Mouse (Mus musculus) forebrain, postnatal 0 days (tissue): ENCODE measurements around the gene Fam111a. TPM values are rescaled to one million over a fixed set of nuclear protein-coding genes. Genes with fewer than 3 reads are reported as not detected.

Experiments
- ATAC-seq: fragments of 200-750 bp; cut with Nextera tagmentation; 2 replicates; pipeline ENCODE4 v1.8.0; 2017; ENCODE audit warnings: mild to moderate bottlenecking, moderate library complexity
- DNase-seq: peaks from one replicate; pipeline ENCODE4 v3.0.0-alpha.2; 2015
- H3K27ac ChIP-seq: fragments of 300-500 bp; sonication (generic); 2 replicates; pipeline ENCODE4 v1.5.1; 2014; ENCODE audit warnings: low read depth, mild to moderate bottlenecking, antibody characterized with exemption, low read length, moderate library complexity, mixed read lengths
- H3K27me3 ChIP-seq: fragments of 300-500 bp; sonication (generic); 2 replicates; pipeline ENCODE4 v1.6.1; 2014; ENCODE audit warnings: mild to moderate bottlenecking, low read length, mixed read lengths; ENCODE audit not compliant: insufficient read depth
- H3K36me3 ChIP-seq: fragments of 300-500 bp; sonication (generic); 2 replicates; pipeline ENCODE4 v1.6.1; 2014; ENCODE audit warnings: mild to moderate bottlenecking, moderate library complexity; ENCODE audit not compliant: insufficient read depth
- H3K4me1 ChIP-seq: fragments of 300-500 bp; sonication (generic); 2 replicates; pipeline ENCODE4 v1.6.1; 2014; ENCODE audit warnings: antibody characterized with exemption; ENCODE audit not compliant: insufficient read depth
- H3K4me2 ChIP-seq: fragments of 300-500 bp; sonication (generic); 2 replicates; pipeline ENCODE4 v1.6.1; 2014; ENCODE audit warnings: low read depth, mild to moderate bottlenecking, moderate library complexity
- H3K4me3 ChIP-seq: fragments of 300-500 bp; sonication (generic); 2 replicates; pipeline ENCODE4 v1.5.1; 2014; ENCODE audit warnings: low read depth, low read length, mixed read lengths
- H3K9ac ChIP-seq: fragments of 300-500 bp; sonication (generic); 2 replicates; pipeline ENCODE4 v1.6.1; 2014; ENCODE audit warnings: mild to moderate bottlenecking
- H3K9me3 ChIP-seq: fragments of 300-500 bp; sonication (generic); 2 replicates; pipeline ENCODE4 v1.6.1; 2016; ENCODE audit warnings: low read length
- CTCF ChIP-seq: sonication (generic); IDR thresholded peaks from 2 replicates; pipeline ENCODE4 v1.5.1; 2016; ENCODE audit warnings: antibody characterized with exemption, control low read depth, low read depth
- WGBS: fragments of 180-500 bp; shearing (Covaris S2); extraction: QIAGEN DNeasy Blood & Tissue Kit; methylation state at CpG from one replicate; pipeline ENCODE4 v1.1.7; 2014; 5-methylcytosine and 5-hydroxymethylcytosine counted together
- polyA plus RNA-seq: library from polyadenylated mRNA; unstranded; fragments of >200 nt; fragmentation: Nextera tagmentation; extraction: Ambion mirVana; gene quantifications from 2 replicates; pipeline ENCODE4 v1.2.1, GENCODE M21; 2015
- total RNA-seq: library from RNA; depleted of rRNA; stranded (reverse); fragments of >200 nt; gene quantifications from 2 replicates; pipeline ENCODE4 v1.2.3, GENCODE M21; 2014

The Fam111a gene
- total and polyA plus RNA-seq, 2 experiments from 2014 or later: 3.2 to 4.3 TPM

DNA sequence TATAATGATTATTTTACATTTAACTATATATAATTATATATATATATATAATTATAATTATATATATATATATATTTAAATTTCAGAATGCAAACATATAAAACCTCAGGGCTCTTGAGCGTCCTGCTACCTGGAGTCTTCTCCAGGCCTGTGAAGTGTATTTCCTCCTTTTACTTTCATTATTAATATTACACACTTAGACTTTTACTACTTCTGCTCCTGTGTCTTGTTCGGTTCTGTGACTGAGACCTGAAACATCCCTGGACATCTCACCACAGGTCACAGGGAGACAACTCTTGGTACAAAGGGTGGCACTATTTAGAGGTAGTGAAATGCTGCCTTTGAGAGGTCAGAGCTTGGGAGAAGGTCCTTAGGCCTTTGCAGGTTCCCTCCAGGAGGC, 10.8 kb downstream of the Fam111a start:
- Histone ChIP-seq H3K9me3 (no peaks in the 10 kb centered on the region), H3K4me2 (no peak overlapping the region), H3K27me3 (no peaks in the 10 kb centered on the region), H3K9ac (no peak overlapping the region), H3K4me3 (no peak overlapping the region), H3K36me3 (no peaks in the 10 kb centered on the region), H3K4me1 (no peaks in the 10 kb centered on the region), H3K27ac (no peak overlapping the region)
- DNase-seq (no peak), ATAC-seq (no peak)
- 90% methylated on average over 2 of the region's 2 CpGs for WGBS
- TF ChIP-seq CTCF: no peak

DNA sequence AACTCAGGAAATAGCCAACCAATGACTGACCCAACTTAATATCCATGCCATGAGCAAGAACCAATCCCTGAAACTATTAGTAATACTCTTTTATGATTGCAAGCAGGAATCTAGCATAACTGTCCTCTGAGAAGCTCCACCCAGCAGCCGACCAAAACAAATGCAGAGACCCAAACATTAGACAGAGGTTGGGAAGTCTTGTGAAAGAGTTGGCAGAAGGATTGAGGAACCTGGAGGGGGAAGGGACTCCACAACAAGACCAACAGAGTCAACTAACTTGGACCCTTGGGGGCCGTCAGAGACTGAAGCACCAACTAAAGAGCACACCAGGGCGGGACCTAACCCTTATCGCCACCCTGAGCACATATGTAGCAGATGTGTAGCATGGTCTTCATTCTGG, 12.7 kb downstream of the Fam111a start:
- DNase-seq (no peak), ATAC-seq (no peak)
- Histone ChIP-seq H3K4me1 (no peaks in the 10 kb centered on the region), H3K4me2 (no peak overlapping the region), H3K4me3 (no peak overlapping the region), H3K27ac (no peak overlapping the region), H3K9me3 (no peaks in the 10 kb centered on the region), H3K27me3 (no peaks in the 10 kb centered on the region), H3K9ac (no peak overlapping the region), H3K36me3 (no peaks in the 10 kb centered on the region)
- no peak for TF ChIP-seq CTCF
- 91% methylated on average over 4 of the region's 4 CpGs for WGBS

DNA sequence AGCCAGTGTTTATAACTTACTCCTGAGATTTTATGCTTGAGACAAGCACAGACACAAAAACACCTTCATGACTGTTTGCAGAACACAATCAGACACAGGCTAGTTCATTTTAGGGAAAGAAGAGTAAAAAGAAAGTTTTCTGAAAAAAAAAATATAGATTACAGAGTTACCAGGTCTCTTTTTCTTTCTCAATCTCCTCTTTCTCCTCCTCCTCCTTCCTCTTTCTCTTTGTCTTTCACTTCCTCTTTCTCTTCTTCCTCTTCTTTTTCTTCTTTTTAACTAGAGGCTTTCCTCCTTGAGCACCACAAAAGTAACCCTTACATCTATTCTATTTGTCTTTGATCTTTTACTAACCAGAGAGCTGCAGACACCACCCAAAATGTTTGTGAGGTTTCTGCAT, 18.7 kb downstream of the Fam111a start:
- ATAC-seq: no peak

DNA sequence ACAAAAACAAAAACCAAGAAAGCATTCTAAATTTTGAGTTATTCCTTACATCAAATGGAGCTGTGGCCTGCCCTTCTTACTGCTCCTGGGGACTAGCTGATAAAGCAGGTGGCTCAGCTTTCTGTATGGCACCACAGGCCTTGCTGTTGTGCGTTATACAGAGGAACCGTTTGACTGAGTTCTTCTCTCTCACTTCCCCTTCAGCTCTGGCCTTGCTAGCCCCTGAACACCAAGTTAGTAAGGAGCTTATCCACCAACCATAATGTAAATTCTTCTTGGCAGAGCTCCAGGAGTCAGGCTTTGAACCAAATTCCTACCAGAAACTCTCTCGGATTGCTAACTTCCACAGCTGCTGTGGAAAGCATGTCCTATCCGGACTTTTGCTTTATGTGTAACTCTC, 21.5 kb downstream of the Fam111a start:
- no peak overlapping the region for H3K9ac ChIP-seq
- ATAC-seq (no peak), DNase-seq (no peak)
- no peak for TF ChIP-seq CTCF
- H3K27ac ChIP-seq: no peak overlapping the region
- no peaks in the 10 kb centered on the region for H3K4me1 ChIP-seq
- no peaks in the 10 kb centered on the region for H3K9me3 ChIP-seq
- no peaks in the 10 kb centered on the region for H3K27me3 ChIP-seq
- 43% methylated on average over 4 of the region's 4 CpGs for WGBS
- no peak overlapping the region for H3K4me2 ChIP-seq
- H3K36me3 ChIP-seq: no peaks in the 10 kb centered on the region
- no peak overlapping the region for H3K4me3 ChIP-seq

More for the DNA sequence above, 18.7 kb downstream of the Fam111a start:
- Histone ChIP-seq H3K27ac (no peak overlapping the region), H3K9me3 (no peaks in the 10 kb centered on the region), H3K36me3 (no peaks in the 10 kb centered on the region), H3K27me3 (no peaks in the 10 kb centered on the region), H3K4me2 (no peak overlapping the region), H3K4me3 (no peak overlapping the region), H3K9ac (no peak overlapping the region), H3K4me1 (no peaks in the 10 kb centered on the region)
- DNase-seq: no peak
- no peak for TF ChIP-seq CTCF

DNA sequence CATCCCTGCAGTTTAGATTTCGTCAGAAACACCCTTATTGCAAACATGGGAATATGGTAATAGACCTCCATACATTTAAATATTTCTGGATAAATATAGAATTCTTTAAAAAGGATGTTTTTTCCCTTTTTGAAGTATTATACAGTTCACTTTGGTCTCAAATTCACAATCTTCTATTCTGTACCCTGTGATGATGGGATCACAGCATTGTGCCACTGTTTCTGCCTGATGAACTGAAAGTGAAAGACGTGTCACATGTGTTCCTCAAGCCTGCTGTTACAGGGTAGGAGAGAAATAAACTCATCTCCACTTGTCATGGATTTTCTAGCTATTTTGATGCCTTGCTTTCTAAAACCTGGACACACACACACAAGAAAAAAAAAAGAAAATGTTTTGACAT, 25.3 kb downstream of the Fam111a start:
- TF ChIP-seq CTCF: no peak
- Histone ChIP-seq H3K4me2 (no peak overlapping the region), H3K4me3 (no peak overlapping the region), H3K27me3 (no peaks in the 10 kb centered on the region), H3K27ac (no peak overlapping the region), H3K4me1 (peaks cover 6% of the 10 kb centered on the region; the same call in 1 of the 2 replicates), H3K36me3 (no peaks in the 10 kb centered on the region), H3K9me3 (no peaks in the 10 kb centered on the region), H3K9ac (no peak overlapping the region)
- WGBS: 62% methylated on average over 2 of the region's 2 CpGs
- DNase-seq (no peak), ATAC-seq (no peak)

DNA sequence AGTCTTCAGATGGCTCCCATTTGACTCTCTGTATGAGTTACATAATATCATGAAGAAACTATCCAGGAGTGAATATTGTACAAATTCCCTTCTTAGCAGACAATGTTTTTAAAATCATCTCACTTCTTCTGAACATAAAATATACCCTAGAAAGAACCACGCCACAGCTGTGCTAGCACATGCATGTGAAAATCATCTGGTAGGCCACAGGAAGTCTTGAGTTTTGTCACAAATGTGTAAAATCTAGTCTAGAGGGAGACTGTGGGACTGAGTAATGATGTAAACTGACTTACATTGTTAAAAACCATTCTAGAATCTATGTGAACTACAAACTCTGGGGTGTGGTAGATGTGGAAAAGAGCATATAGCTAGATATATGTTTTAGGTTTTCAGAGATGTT, 26.1 kb downstream of the Fam111a start:
- no peak for TF ChIP-seq CTCF
- Histone ChIP-seq H3K4me3 (no peak overlapping the region), H3K27me3 (no peaks in the 10 kb centered on the region), H3K36me3 (no peaks in the 10 kb centered on the region), H3K9me3 (no peaks in the 10 kb centered on the region), H3K4me1 (peaks cover 6% of the 10 kb centered on the region; the same call in 1 of the 2 replicates), H3K9ac (no peak overlapping the region), H3K4me2 (no peak overlapping the region), H3K27ac (no peak overlapping the region)
- 94% methylated on average over 1 of the region's 1 CpGs for WGBS
- no peak for DNase-seq
- no peak for ATAC-seq

DNA sequence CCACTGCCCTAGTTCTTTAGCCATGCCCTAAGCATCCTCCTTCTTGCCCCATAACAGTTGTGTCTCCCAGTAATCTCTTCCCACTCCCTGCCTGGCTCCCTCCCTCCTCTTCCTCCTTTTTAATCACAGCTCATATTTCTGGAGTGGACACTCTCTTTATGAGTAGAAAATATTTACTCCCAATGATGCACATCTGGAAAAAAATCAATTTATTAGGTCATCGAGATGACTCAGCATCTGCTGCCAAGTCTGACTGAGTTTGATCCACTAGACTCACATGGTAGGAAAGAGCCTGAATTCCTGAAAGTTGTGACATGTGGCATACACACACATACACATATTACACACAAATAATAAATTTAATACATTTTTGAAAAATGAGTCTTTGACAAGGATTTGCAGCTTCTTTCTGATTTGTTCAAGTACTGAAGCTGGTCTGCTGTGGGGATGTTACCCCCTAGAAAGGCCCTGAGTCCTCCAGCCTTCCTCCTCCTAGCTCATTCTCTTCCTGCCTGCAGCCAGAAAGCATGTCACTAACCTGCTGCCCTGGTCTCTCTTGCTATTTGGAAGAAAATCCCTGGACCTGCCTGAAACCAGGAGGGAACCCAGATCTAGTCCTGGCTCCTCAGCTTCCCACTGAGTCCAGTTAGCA, 27.2 kb downstream of the Fam111a start:
- no peak overlapping the region for H3K27ac ChIP-seq
- no peak for ATAC-seq
- no peak for DNase-seq

More for the DNA sequence above, 27.2 kb downstream of the Fam111a start:
- Histone ChIP-seq H3K4me3 (peak overlapping the region; percentile 34), H3K36me3 (no peaks in the 10 kb centered on the region), H3K9me3 (no peaks in the 10 kb centered on the region), H3K27me3 (no peaks in the 10 kb centered on the region), H3K4me2 (peak overlapping the region; percentile 53), H3K9ac (peak overlapping the region; percentile 44), H3K4me1 (peaks cover 6% of the 10 kb centered on the region; the same call in 1 of the 2 replicates)
- TF ChIP-seq CTCF: no peak
- WGBS: 96% methylated on average over 1 of the region's 1 CpGs
